Mouse (Mus musculus) thymus, adult 2 months (tissue): ENCODE measurements around the gene Nipal4.

Experiments used
- CTCF ChIP-seq: fragments of 200-500 bp; IDR thresholded peaks from 2 replicates; pipeline ENCODE4 v1.5.1; 2012; ENCODE audit warnings: mild to moderate bottlenecking, control low read depth, low read length, moderate library complexity, borderline replicate concordance; ENCODE audit not compliant: control insufficient read depth, poor library complexity, insufficient read depth; ENCODE audit errors: extremely low read depth
- POLR2A ChIP-seq: fragments of 200-500 bp; IDR thresholded peaks from 2 replicates; pipeline ENCODE4 v1.6.1; 2012; ENCODE audit warnings: mild to moderate bottlenecking, low read length, control low read depth, moderate library complexity; ENCODE audit not compliant: control insufficient read depth, poor library complexity, insufficient read depth; ENCODE audit errors: extremely low read depth

DNA sequence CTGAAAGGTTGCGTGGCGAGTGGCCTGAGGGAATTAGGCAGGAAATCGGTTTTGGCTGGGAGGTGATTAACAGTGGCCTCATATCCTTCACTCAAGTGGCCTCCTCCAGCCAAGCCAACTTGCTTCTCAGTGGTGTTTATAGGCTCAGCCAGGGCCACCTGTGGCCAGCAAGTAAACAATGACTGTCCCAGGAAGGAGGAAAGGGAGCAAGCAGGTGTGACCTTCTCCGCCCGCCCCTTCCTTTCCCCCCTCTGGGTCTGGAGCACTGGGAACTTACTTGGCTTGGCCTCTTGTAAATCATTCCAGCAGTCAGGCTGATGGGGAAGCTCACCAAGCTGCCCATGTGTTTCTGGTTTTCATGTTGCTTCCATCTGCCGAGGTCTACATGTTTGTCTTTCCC, 64.2 kb downstream of the Nipal4 start:
- TF ChIP-seq CTCF = no peak
- no peak for TF ChIP-seq POLR2A
